Mouse (Mus musculus) erythroblast, embryonic 14.5 days (primary cell): ENCODE results near the gene Il21r.

Experiments
- GATA1 ChIP-seq: IDR thresholded peaks from 2 replicates; pipeline ENCODE4 v1.6.1; 2012; ENCODE audit warnings: low read length, inconsistent platforms, mixed read lengths
- TAL1 ChIP-seq: IDR thresholded peaks from 3 replicates; pipeline ENCODE4 v1.6.1; 2012; ENCODE audit warnings: low read length, inconsistent platforms, mixed read lengths

- TF ChIP-seq GATA1: no peak
- no peak for TF ChIP-seq TAL1
Observed at GRCm38 (mm10) chr7:125638376-125638775, 35.1 kb downstream of the Il21r start.
